Comparison of ENCODE assay signal across 8 mouse cellular contexts in the genomic region with DNA sequence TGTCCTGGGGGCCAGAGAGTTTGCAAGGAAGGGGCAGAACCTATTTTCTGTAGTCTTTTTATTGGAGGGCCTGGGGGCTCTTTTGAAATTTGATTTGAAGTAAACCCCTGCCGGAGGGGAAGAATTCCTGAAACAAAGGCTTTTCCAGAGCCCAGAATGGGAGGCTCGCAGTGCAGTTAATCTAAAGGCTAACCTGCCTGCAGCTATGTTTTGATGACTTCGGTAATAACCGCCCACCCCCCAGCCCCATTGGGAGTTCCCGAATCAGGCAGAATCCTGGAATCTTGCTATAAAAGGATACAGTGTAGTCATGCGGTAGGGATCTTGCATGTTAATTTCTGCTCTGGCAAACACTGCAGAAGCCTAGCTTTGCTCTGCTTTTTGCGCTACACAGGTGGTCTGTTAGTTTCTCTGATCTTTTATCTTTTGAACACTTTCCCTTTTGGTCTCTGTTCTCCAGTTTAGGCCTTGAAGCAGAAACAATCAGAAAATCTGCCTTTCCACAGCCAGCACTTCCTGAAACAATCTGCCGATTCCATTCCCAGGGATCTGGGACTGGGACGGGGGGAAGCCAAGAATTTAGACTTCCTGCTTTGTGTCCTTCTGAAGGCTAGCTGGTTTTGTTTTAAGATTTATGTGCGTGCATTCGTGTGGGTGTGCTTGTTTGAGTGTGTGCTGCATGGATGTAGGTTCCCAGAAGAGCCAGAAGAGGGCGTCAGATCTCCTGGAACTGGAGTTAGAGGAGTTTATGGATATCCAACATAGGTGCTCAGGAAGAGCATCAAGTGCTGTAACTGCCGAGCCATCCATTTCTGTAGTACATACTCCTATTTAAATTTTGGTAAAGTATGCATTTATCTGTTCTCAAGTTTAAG. TPM values are rescaled to one million over a fixed set of nuclear protein-coding genes. Genes with fewer than 3 reads are reported as not detected.
DNase-seq lines count a peak whose midpoint lies in the region; ATAC-seq and TF ChIP-seq lines count a peak whose summit lies in the region.

No protein-coding gene starts in this region.

- H3K9ac ChIP-seq in heart, postnatal 0 days (replicated peaks; ENCODE audit: low read depth, low read length), result peak overlapping the region; percentile 75
- H3K9ac ChIP-seq in liver, embryonic 11.5 days (ENCODE audit: low read depth, low read length), result no peak overlapping the region

- H3K27ac ChIP-seq in heart, postnatal 0 days (ENCODE audit: low read depth), result peak overlapping the region; percentile 87; the same call in 1 of the 2 replicates
- H3K27ac ChIP-seq in liver, embryonic 11.5 days (ENCODE audit: low read depth, low read length), result no peak overlapping the region

- DNase-seq in layer of hippocampus, postnatal 10 days (ENCODE audit: low spot score in 2 of 2), result peak; percentile 13 to 30
- no peak for DNase-seq in layer of hippocampus, adult 8-10 months (ENCODE audit: low spot score in 2 of 2)
- peak; percentile 73 for DNase-seq in embryo, embryonic 10.5 days (ENCODE audit: low spot score)
- no peak for DNase-seq in heart, postnatal 0 days (ENCODE audit: low spot score)
- no peak for DNase-seq in liver, embryonic 11.5 days (ENCODE audit: low spot score)
- peak; percentile 7 for DNase-seq in right cerebral cortex, postnatal 25 days
- DNase-seq in gastrocnemius, postnatal 10 days, result no peak
- no peak for DNase-seq in layer of hippocampus, adult 11-12 months (ENCODE audit: low spot score)

- H3K9me3 ChIP-seq in heart, postnatal 0 days (replicated peaks; ENCODE audit: control insufficient read depth, low read length), result no peaks in the 10 kb centered on the region
- no peaks in the 10 kb centered on the region for H3K9me3 ChIP-seq in liver, embryonic 11.5 days (ENCODE audit: control insufficient read depth, low read length)

- no peak for ATAC-seq in heart, postnatal 0 days (ENCODE audit: insufficient read depth, low read depth)
- ATAC-seq in liver, embryonic 11.5 days (replicated peaks; ENCODE audit: low FRiP score), result no peak

- WGBS in heart, postnatal 0 days, result 19% methylated on average over 13 of the region's 13 CpGs
- 22% methylated on average over 13 of the region's 13 CpGs for WGBS in liver, embryonic 11.5 days

- peak overlapping the region; percentile 97 for H3K4me2 ChIP-seq in heart, postnatal 0 days (ENCODE audit: low read depth, low read length)
- H3K4me2 ChIP-seq in liver, embryonic 11.5 days, result peak overlapping the region; percentile 99

- TF ChIP-seq CTCF in heart, postnatal 0 days (IDR thresholded peaks at IDR 0.05; ENCODE audit: low read depth), result peak; percentile 31

- H3K36me3 ChIP-seq in heart, postnatal 0 days (replicated peaks; ENCODE audit: control insufficient read depth, insufficient read depth, low read length), result no peaks in the 10 kb centered on the region
- no peaks in the 10 kb centered on the region for H3K36me3 ChIP-seq in liver, embryonic 11.5 days (ENCODE audit: control insufficient read depth, insufficient read depth, low read length)

- peak overlapping the region; percentile 82 for H3K4me3 ChIP-seq in heart, postnatal 0 days (ENCODE audit: low read depth, low read length)
- peak overlapping the region; percentile 67 for H3K4me3 ChIP-seq in liver, embryonic 11.5 days (ENCODE audit: low read depth, low read length)

- TF ChIP-seq EP300 in heart, postnatal 0 days (IDR thresholded peaks at IDR 0.05; ENCODE audit: low read depth), result no peak

- no peaks in the 10 kb centered on the region for H3K27me3 ChIP-seq in heart, postnatal 0 days (ENCODE audit: control insufficient read depth, insufficient read depth, low read length)
- H3K27me3 ChIP-seq in liver, embryonic 11.5 days (replicated peaks; ENCODE audit: control insufficient read depth, insufficient read depth, low read length), result peaks cover 52% of the 10 kb centered on the region

- peaks cover 23% of the 10 kb centered on the region for H3K4me1 ChIP-seq in heart, postnatal 0 days (ENCODE audit: control insufficient read depth, insufficient read depth)
- H3K4me1 ChIP-seq in liver, embryonic 11.5 days (replicated peaks; ENCODE audit: control insufficient read depth, insufficient read depth, low read length), result peaks cover 27% of the 10 kb centered on the region

RNA-seq across cellular contexts. Expression of gene Rragd, which starts 2.2 kb away (rescaled TPM):
- total RNA-seq in layer of hippocampus, postnatal 10 days (2021), result 10 to 100 TPM; 54.9 to 55.0 TPM
- 10 to 100 TPM; 60.6 to 67.8 (median 64.7) TPM for total RNA-seq in layer of hippocampus, adult 8-10 months (2022)
- total RNA-seq in heart, postnatal 0 days (2014; rRNA removed; ENCODE audit: low replicate concordance), result 61.3 and 75.3 TPM in 2 replicates
- polyA plus RNA-seq in heart, postnatal 0 days (2015; fragmentation: Nextera tagmentation; extraction: Ambion mirVana), result 35.4 and 41.1 TPM in 2 replicates
- 4.6 and 4.9 TPM in 2 replicates for polyA plus RNA-seq in liver, embryonic 11.5 days (2014; fragmentation: Nextera tagmentation; extraction: Ambion mirVana)
- total RNA-seq in gastrocnemius, postnatal 10 days (2021), result 10 to 100 TPM; 85.6 to 93.7 TPM

RNA-seq across cellular contexts. Expression of gene Ankrd6, which starts 34.4 kb away (rescaled TPM):
- total RNA-seq in layer of hippocampus, postnatal 10 days (2021), result 10 to 100 TPM; 30.7 to 32.1 TPM
- 10 to 100 TPM; 33.9 to 41.8 (median 34.3) TPM for total RNA-seq in layer of hippocampus, adult 8-10 months (2022)
- 1.6 and 20.0 TPM in 2 replicates for total RNA-seq in heart, postnatal 0 days (2014; rRNA removed; ENCODE audit: low replicate concordance)
- polyA plus RNA-seq in heart, postnatal 0 days (2015; fragmentation: Nextera tagmentation; extraction: Ambion mirVana), result 2.3 and 2.4 TPM in 2 replicates
- 3.0 and 3.4 TPM in 2 replicates for polyA plus RNA-seq in liver, embryonic 11.5 days (2014; fragmentation: Nextera tagmentation; extraction: Ambion mirVana)
- total RNA-seq in gastrocnemius, postnatal 10 days (2021), result 1 to 10 TPM; 2.9 to 3.5 TPM

RNA-seq across cellular contexts. Expression of gene Ube2j1, which starts 46.2 kb away (rescaled TPM):
- 100 to 1,000 TPM in 1 of 2 experiments, 10 to 100 TPM in 1; 89.4 to 109 TPM for total RNA-seq in layer of hippocampus, postnatal 10 days (2021)
- total RNA-seq in layer of hippocampus, adult 8-10 months (2022), result 100 to 1,000 TPM; 102 to 112 (median 106) TPM
- total RNA-seq in heart, postnatal 0 days (2014; rRNA removed; ENCODE audit: low replicate concordance), result 31.2 and 33.4 TPM in 2 replicates
- 29.9 and 30.9 TPM in 2 replicates for polyA plus RNA-seq in heart, postnatal 0 days (2015; fragmentation: Nextera tagmentation; extraction: Ambion mirVana)
- polyA plus RNA-seq in liver, embryonic 11.5 days (2014; fragmentation: Nextera tagmentation; extraction: Ambion mirVana), result 43.6 and 44.3 TPM in 2 replicates
- total RNA-seq in gastrocnemius, postnatal 10 days (2021), result 10 to 100 TPM; 60.1 to 66.0 TPM

Comparison
In these comparisons a context has a peak if more than half of its experiments do, and no peak if none do; other contexts are left out.
1. DNase-seq: peak in layer of hippocampus, postnatal 10 days (2 of 2), embryo, embryonic 10.5 days (single experiment) and right cerebral cortex, postnatal 25 days (single experiment); none in layer of hippocampus, adult 8-10 months (0 of 2), heart, postnatal 0 days (single experiment), liver, embryonic 11.5 days (single experiment), gastrocnemius, postnatal 10 days (single experiment) and layer of hippocampus, adult 11-12 months (single experiment).